Comparison of ENCODE assay signal across 12 mouse cellular contexts in the genomic region with DNA sequence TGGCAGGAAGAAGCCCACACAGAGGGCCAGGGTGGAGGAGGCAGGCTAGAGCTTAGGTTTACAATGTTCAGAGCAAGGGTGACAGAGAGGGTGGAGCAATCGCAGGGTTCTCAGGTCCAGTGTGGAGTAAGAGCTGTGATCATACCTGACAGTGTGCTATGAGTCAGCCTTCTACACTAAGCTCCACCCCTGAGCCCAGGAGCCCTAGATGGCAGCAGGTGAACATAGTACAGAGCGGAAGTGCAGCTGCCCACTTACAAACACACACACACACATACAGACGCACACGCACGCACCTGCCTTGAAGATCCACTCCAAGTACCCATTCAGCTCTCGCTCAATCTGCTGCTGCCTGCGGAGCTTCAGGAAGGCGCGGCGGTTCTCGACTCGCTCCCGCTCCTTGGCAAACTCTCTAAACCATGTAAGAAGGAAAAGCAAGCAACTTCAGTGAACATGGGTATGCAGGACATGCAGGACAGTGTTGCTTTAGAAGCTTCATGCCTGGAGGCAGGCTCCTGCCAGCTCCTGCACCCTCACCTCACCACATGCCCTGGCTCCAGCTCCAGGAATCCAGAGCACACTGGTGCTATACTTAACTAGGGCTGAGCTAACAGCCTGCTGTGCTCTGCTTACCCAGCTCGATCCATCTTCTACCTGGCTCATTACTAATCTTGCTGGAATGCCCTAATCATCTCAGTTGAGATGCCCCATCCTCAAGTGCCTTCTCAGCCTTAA. TPM values are rescaled to one million over a fixed set of nuclear protein-coding genes. Genes with fewer than 3 reads are reported as not detected.
DNase-seq lines count a peak whose midpoint lies in the region; ATAC-seq and TF ChIP-seq lines count a peak whose summit lies in the region.
"Had no signal": no experiment of that assay in that cellular context is flagged by ENCODE, and none has a peak within 500 bp of the region (broad histone marks: within the 10 kb centered on the region; RNA-seq: fewer than 3 reads in every experiment).

No protein-coding gene starts in this region.

- H3K27me3 ChIP-seq in limb, embryonic 13.5 days = no peaks in the 10 kb centered on the region
- no peaks in the 10 kb centered on the region for H3K27me3 ChIP-seq in limb, embryonic 10.5 days (ENCODE audit: low read depth, poor library complexity, severe bottlenecking)
- no peaks in the 10 kb centered on the region for H3K27me3 ChIP-seq in intestine, embryonic 15.5 days (replicated peaks)
- no peaks in the 10 kb centered on the region for H3K27me3 ChIP-seq in lung, postnatal 0 days (replicated peaks; ENCODE audit: insufficient read depth, low read length)
- no peaks in the 10 kb centered on the region for H3K27me3 ChIP-seq in stomach, postnatal 0 days (ENCODE audit: control insufficient read depth, insufficient read depth, low read length)
- no peaks in the 10 kb centered on the region for H3K27me3 ChIP-seq in midbrain, postnatal 0 days (ENCODE audit: insufficient read depth, low read length)
- H3K27me3 ChIP-seq: neural tube, embryonic 13.5 days had no signal

- WGBS in limb, embryonic 13.5 days = 96% methylated on average over 14 of the region's 14 CpGs
- WGBS in limb, embryonic 10.5 days = 94% methylated on average over 14 of the region's 14 CpGs
- 92% methylated on average over 14 of the region's 14 CpGs for WGBS in intestine, embryonic 15.5 days
- 63% methylated on average over 14 of the region's 14 CpGs for WGBS in lung, postnatal 0 days
- 88% methylated on average over 12 of the region's 14 CpGs for WGBS in stomach, postnatal 0 days
- 94% methylated on average over 14 of the region's 14 CpGs for WGBS in midbrain, postnatal 0 days

- no peaks in the 10 kb centered on the region for H3K36me3 ChIP-seq in limb, embryonic 13.5 days
- no peaks in the 10 kb centered on the region for H3K36me3 ChIP-seq in limb, embryonic 10.5 days
- no peaks in the 10 kb centered on the region for H3K36me3 ChIP-seq in intestine, embryonic 15.5 days
- no peaks in the 10 kb centered on the region for H3K36me3 ChIP-seq in lung, postnatal 0 days (ENCODE audit: insufficient read depth, low read length)
- no peaks in the 10 kb centered on the region for H3K36me3 ChIP-seq in stomach, postnatal 0 days (ENCODE audit: control insufficient read depth, insufficient read depth, low read length)
- peaks cover 35% of the 10 kb centered on the region for H3K36me3 ChIP-seq in midbrain, postnatal 0 days (ENCODE audit: insufficient read depth, low read length)

- DNase-seq in limb, embryonic 10.5 days (ENCODE audit: low spot score) = no peak
- DNase-seq in lung, postnatal 0 days (ENCODE audit: low spot score) = peak; percentile 86
- peak; percentile 63 for DNase-seq in stomach, postnatal 0 days (ENCODE audit: low spot score)
- DNase-seq in midbrain, postnatal 0 days (ENCODE audit: low spot score) = no peak
- DNase-seq: adrenal gland, adult 2 months had no signal

- ATAC-seq in limb, embryonic 13.5 days (ENCODE audit: low FRiP score, low read depth) = peak; percentile 28; the same call in 1 of the 2 replicates
- ATAC-seq in intestine, embryonic 15.5 days = peak; percentile 77
- ATAC-seq in lung, postnatal 0 days = peak; percentile 98
- peak; percentile 97 for ATAC-seq in stomach, postnatal 0 days (ENCODE audit: low FRiP score, low TSS enrichment)
- no peak for ATAC-seq in midbrain, postnatal 0 days (ENCODE audit: low FRiP score)
- ATAC-seq in cerebellum, adult (ENCODE audit: insufficient number of reproducible peaks, low FRiP score, low TSS enrichment) = no peak
- ATAC-seq: forebrain, embryonic 14.5 days had no signal

- H3K9me3 ChIP-seq in limb, embryonic 13.5 days = no peaks in the 10 kb centered on the region
- no peaks in the 10 kb centered on the region for H3K9me3 ChIP-seq in limb, embryonic 10.5 days (replicated peaks)
- H3K9me3 ChIP-seq in intestine, embryonic 15.5 days = no peaks in the 10 kb centered on the region
- H3K9me3 ChIP-seq in lung, postnatal 0 days (ENCODE audit: low read length) = no peaks in the 10 kb centered on the region
- H3K9me3 ChIP-seq in stomach, postnatal 0 days (ENCODE audit: control insufficient read depth, low read length) = no peaks in the 10 kb centered on the region
- H3K9me3 ChIP-seq in midbrain, postnatal 0 days (ENCODE audit: low read length) = no peaks in the 10 kb centered on the region
- H3K9me3 ChIP-seq: neural tube, embryonic 13.5 days had no signal

- H3K4me3 ChIP-seq in limb, embryonic 13.5 days = no peak overlapping the region
- H3K4me3 ChIP-seq in limb, embryonic 10.5 days = no peak overlapping the region
- H3K4me3 ChIP-seq in intestine, embryonic 15.5 days (replicated peaks) = no peak overlapping the region
- H3K4me3 ChIP-seq in lung, postnatal 0 days (ENCODE audit: low read depth, low read length) = no peak overlapping the region
- H3K4me3 ChIP-seq in stomach, postnatal 0 days (ENCODE audit: low read depth, low read length) = no peak overlapping the region
- H3K4me3 ChIP-seq in midbrain, postnatal 0 days (ENCODE audit: low read depth, low read length) = no peak overlapping the region
- H3K4me3 ChIP-seq: neural tube, embryonic 13.5 days had no signal

- no peaks in the 10 kb centered on the region for H3K4me1 ChIP-seq in limb, embryonic 13.5 days
- no peaks in the 10 kb centered on the region for H3K4me1 ChIP-seq in limb, embryonic 10.5 days
- no peaks in the 10 kb centered on the region for H3K4me1 ChIP-seq in intestine, embryonic 15.5 days (replicated peaks)
- no peaks in the 10 kb centered on the region for H3K4me1 ChIP-seq in lung, postnatal 0 days (ENCODE audit: insufficient read depth, low read depth, low read length)
- H3K4me1 ChIP-seq in stomach, postnatal 0 days (replicated peaks; ENCODE audit: control insufficient read depth, insufficient read depth) = no peaks in the 10 kb centered on the region
- H3K4me1 ChIP-seq in midbrain, postnatal 0 days (ENCODE audit: insufficient read depth, low read length) = no peaks in the 10 kb centered on the region
- H3K4me1 ChIP-seq: neural tube, embryonic 13.5 days had no signal

- no peak overlapping the region for H3K27ac ChIP-seq in limb, embryonic 13.5 days
- H3K27ac ChIP-seq in limb, embryonic 10.5 days = no peak overlapping the region
- H3K27ac ChIP-seq in intestine, embryonic 15.5 days = no peak overlapping the region
- H3K27ac ChIP-seq in lung, postnatal 0 days (ENCODE audit: low read length) = no peak overlapping the region
- no peak overlapping the region for H3K27ac ChIP-seq in stomach, postnatal 0 days (replicated peaks)
- no peak overlapping the region for H3K27ac ChIP-seq in midbrain, postnatal 0 days (ENCODE audit: low read depth, low read length)
- H3K27ac ChIP-seq: kidney, postnatal 0 days; neural tube, embryonic 13.5 days had no signal

- no peak overlapping the region for H3K9ac ChIP-seq in limb, embryonic 13.5 days
- no peak overlapping the region for H3K9ac ChIP-seq in intestine, embryonic 15.5 days
- no peak overlapping the region for H3K9ac ChIP-seq in lung, postnatal 0 days (replicated peaks; ENCODE audit: low read depth)
- H3K9ac ChIP-seq in stomach, postnatal 0 days (ENCODE audit: low read length) = no peak overlapping the region
- no peak overlapping the region for H3K9ac ChIP-seq in midbrain, postnatal 0 days (replicated peaks; ENCODE audit: low read length, poor library complexity, severe bottlenecking)
- H3K9ac ChIP-seq: neural tube, embryonic 13.5 days had no signal

- no peak for TF ChIP-seq EP300 in lung, postnatal 0 days (IDR thresholded peaks at IDR 0.05)
- TF ChIP-seq EP300 in stomach, postnatal 0 days (optimal IDR thresholded peaks at IDR 0.05) = no peak

- no peak overlapping the region for H3K4me2 ChIP-seq in limb, embryonic 13.5 days (replicated peaks)
- no peak overlapping the region for H3K4me2 ChIP-seq in intestine, embryonic 15.5 days (replicated peaks)
- peak overlapping the region; percentile 17 for H3K4me2 ChIP-seq in lung, postnatal 0 days (replicated peaks; ENCODE audit: low read depth, low read length)
- H3K4me2 ChIP-seq in stomach, postnatal 0 days (replicated peaks; ENCODE audit: low read depth) = no peak overlapping the region
- H3K4me2 ChIP-seq in midbrain, postnatal 0 days (ENCODE audit: low read depth, low read length, poor library complexity, severe bottlenecking) = no peak overlapping the region
- H3K4me2 ChIP-seq: neural tube, embryonic 13.5 days had no signal

- TF ChIP-seq CTCF in lung, postnatal 0 days (IDR thresholded peaks at IDR 0.05) = no peak
- no peak for TF ChIP-seq CTCF in stomach, postnatal 0 days (IDR thresholded peaks at IDR 0.05; ENCODE audit: low read depth)
- no peak for TF ChIP-seq CTCF in midbrain, postnatal 0 days (IDR thresholded peaks at IDR 0.05)

RNA-seq across cellular contexts. Expression of a gene that starts 43.1 kb away (rescaled TPM):
- polyA plus RNA-seq in limb, embryonic 13.5 days (2015; fragmentation: Nextera tagmentation; extraction: Ambion mirVana) = 1.1 and 2.6 TPM in 2 replicates
- 1.7 and 2.2 TPM in 2 replicates for polyA plus RNA-seq in limb, embryonic 10.5 days (2016; fragmentation: Nextera tagmentation; extraction: Ambion mirVana)
- 0.70 and 1.2 TPM in 2 replicates for polyA plus RNA-seq in intestine, embryonic 15.5 days (2015; fragmentation: Nextera tagmentation; extraction: Ambion mirVana)
- 0.02 and 0.08 TPM in 2 replicates for polyA plus RNA-seq in lung, postnatal 0 days (2015; fragmentation: Nextera tagmentation; extraction: Ambion mirVana)
- 0.74 and 0.87 TPM in 2 replicates for polyA plus RNA-seq in stomach, postnatal 0 days (2015; fragmentation: Nextera tagmentation; extraction: Ambion mirVana)
- total RNA-seq in midbrain, postnatal 0 days (2014; rRNA removed) = 97.6 and 108 TPM in 2 replicates
- polyA plus RNA-seq in midbrain, postnatal 0 days (2015; fragmentation: Nextera tagmentation; extraction: Ambion mirVana) = 9.2 and 13.3 TPM in 2 replicates
- total RNA-seq: liver, adult 2 months had no signal
- polyA plus RNA-seq: liver, adult 2 months had no signal

Comparison
In these comparisons a context has a peak if more than half of its experiments do, and no peak if none do; other contexts are left out.
1. ATAC-seq: peak in limb, embryonic 13.5 days (single experiment), intestine, embryonic 15.5 days (single experiment), lung, postnatal 0 days (single experiment) and stomach, postnatal 0 days (single experiment); none in midbrain, postnatal 0 days (single experiment) and cerebellum, adult (single experiment).
2. DNase-seq: peak in lung, postnatal 0 days (single experiment) and stomach, postnatal 0 days (single experiment); none in limb, embryonic 10.5 days (single experiment) and midbrain, postnatal 0 days (single experiment).